ENCODE assay signal across 8 mouse cellular contexts in genomic region chr17:23592208-23592925, GRCm38 (mm10). TPM values are rescaled to one million over a fixed set of nuclear protein-coding genes. Genes with fewer than 3 reads are reported as not detected.
A peak's percentile ranks its signal among the peaks of the same experiment; 100 is the strongest.
DNase-seq lines count a peak whose midpoint lies in the region; ATAC-seq lines count a peak whose summit lies in the region.

No protein-coding gene starts in this region.

- no peaks in the 10 kb centered on the region for H3K4me1 ChIP-seq in hindbrain, embryonic 11.5 days (replicated peaks; ENCODE audit: control insufficient read depth, insufficient read depth, low read length)

- WGBS in hindbrain, embryonic 11.5 days, result 8% methylated on average over 34 of the region's 34 CpGs

- H3K9me3 ChIP-seq in hindbrain, embryonic 11.5 days (ENCODE audit: control insufficient read depth, low read length), result no peaks in the 10 kb centered on the region

- peak overlapping the region; percentile 82 for H3K9ac ChIP-seq in hindbrain, embryonic 11.5 days (ENCODE audit: low read depth, low read length)

- peak overlapping the region; percentile 63 for H3K4me2 ChIP-seq in hindbrain, embryonic 11.5 days (replicated peaks; ENCODE audit: low read depth, low read length)

- no peaks in the 10 kb centered on the region for H3K27me3 ChIP-seq in hindbrain, embryonic 11.5 days (ENCODE audit: control insufficient read depth, insufficient read depth, low read length)

- no peak overlapping the region for H3K27ac ChIP-seq in hindbrain, embryonic 11.5 days (ENCODE audit: low read depth, low read length)

- DNase-seq in Muller cell, postnatal 12 days (ENCODE audit: inconsistent ontology term), result peak; percentile 99
- DNase-seq in cerebellum, adult 9-11 months, result peak; percentile 99
- DNase-seq in frontal cortex, adult 2 months (ENCODE audit: extremely low spot score in 1 of 2, low spot score in 1 of 2), result peak; percentile 96 to 98
- peak; percentile 98 for DNase-seq in hindbrain, embryonic 11.5 days (ENCODE audit: low spot score)
- peak; percentile 93 to 95 for DNase-seq in layer of hippocampus, postnatal 10 days (ENCODE audit: low spot score in 2 of 2)
- DNase-seq in lung, postnatal 10 days, result peak; percentile 97
- DNase-seq in ovary, postnatal 36 days (ENCODE audit: low spot score), result peak; percentile 96
- DNase-seq in thymus, postnatal 25 days, result peak; percentile 87

- peak overlapping the region; percentile 46 for H3K4me3 ChIP-seq in hindbrain, embryonic 11.5 days (ENCODE audit: low read depth, low read length)

- peak; percentile 99 for ATAC-seq in hindbrain, embryonic 11.5 days (ENCODE audit: low FRiP score)

- H3K36me3 ChIP-seq in hindbrain, embryonic 11.5 days (ENCODE audit: control insufficient read depth, insufficient read depth, low read length), result no peaks in the 10 kb centered on the region

RNA-seq across cellular contexts. Expression of gene Zfp13, which starts 6.9 kb away (rescaled TPM):
- polyA plus RNA-seq in frontal cortex, adult 2 months (2012; rRNA removed), result 27.8 and 32.2 TPM in 2 replicates
- polyA plus RNA-seq in hindbrain, embryonic 11.5 days (2014; fragmentation: Nextera tagmentation; extraction: Ambion mirVana), result 16.5 and 16.7 TPM in 2 replicates
- total RNA-seq in layer of hippocampus, postnatal 10 days (2021), result 10 to 100 TPM; 25.7 to 30.0 TPM

RNA-seq across cellular contexts. Expression of gene Zscan10, which starts 8.3 kb away (rescaled TPM):
- 0.04 TPM in 1 of 2 replicates, not detected in the other for polyA plus RNA-seq in frontal cortex, adult 2 months (2012; rRNA removed)
- 0.32 and 0.34 TPM in 2 replicates for polyA plus RNA-seq in hindbrain, embryonic 11.5 days (2014; fragmentation: Nextera tagmentation; extraction: Ambion mirVana)
- total RNA-seq in layer of hippocampus, postnatal 10 days (2021), result not detected

RNA-seq across cellular contexts. Expression of gene Zfp213, which starts 28.3 kb away (rescaled TPM):
- polyA plus RNA-seq in frontal cortex, adult 2 months (2012; rRNA removed), result 7.9 and 8.4 TPM in 2 replicates
- 16.1 and 17.4 TPM in 2 replicates for polyA plus RNA-seq in hindbrain, embryonic 11.5 days (2014; fragmentation: Nextera tagmentation; extraction: Ambion mirVana)
- 1 to 10 TPM; 6.4 to 7.2 TPM for total RNA-seq in layer of hippocampus, postnatal 10 days (2021)

RNA-seq across cellular contexts. Expression of gene Mmp25, which starts 52.7 kb away (rescaled TPM):
- polyA plus RNA-seq in frontal cortex, adult 2 months (2012; rRNA removed), result 0.38 and 0.40 TPM in 2 replicates
- 0.82 and 0.99 TPM in 2 replicates for polyA plus RNA-seq in hindbrain, embryonic 11.5 days (2014; fragmentation: Nextera tagmentation; extraction: Ambion mirVana)
- 1 to 10 TPM; 1.2 to 1.6 TPM for total RNA-seq in layer of hippocampus, postnatal 10 days (2021)
